Mouse (Mus musculus): ENCODE data around the gene Slc35e1. TPM values are rescaled to one million over a fixed set of nuclear protein-coding genes. Genes with fewer than 3 reads are reported as not detected.

Gene Slc35e1
- total and polyA plus RNA-seq, 3 experiments = 30.4 to 31.7 TPM; not detected in 1

GRCm38 (mm10) chr8:72474826-72475546 lies 17.4 kb downstream of the Slc35e1 start, which contains the start of gene Cherp:
Cherp (minus strand) TSS chr8:72475226.
- H3K36me3 ChIP-seq (ENCODE audit: control insufficient read depth in 1 of 2, insufficient read depth in 2 of 2, low read length in 2 of 2) = peaks cover 8 to 17% of the 10 kb centered on the region in 2 experiments
- TF ChIP-seq CTCF (IDR thresholded peaks at IDR 0.05 in 2 of 3, conservative IDR thresholded peaks at IDR 0.05 in 1 of 3; ENCODE audit: control insufficient read depth in 1 of 3, insufficient read depth in 1 of 3, low read depth in 2 of 3, low read length in 3 of 3, poor library complexity in 1 of 3, severe bottlenecking in 1 of 3) = no peak
- no peak for TF ChIP-seq ZC3H11A (IDR thresholded peaks at IDR 0.05; ENCODE audit: low read depth, low read length)
- TF ChIP-seq ZKSCAN1 (IDR thresholded peaks at IDR 0.05; ENCODE audit: low read depth, low read length) = no peak
- no peak for TF ChIP-seq USF2 (IDR thresholded peaks at IDR 0.05; ENCODE audit: borderline replicate concordance in 1 of 2, insufficient read depth in 1 of 2, low read depth in 1 of 2, low read length in 2 of 2)
- TF ChIP-seq POLR2AphosphoS2 (IDR thresholded peaks at IDR 0.05; ENCODE audit: low read length) = peak; percentile 84
- peak; percentile 94 for TF ChIP-seq ELF1 (IDR thresholded peaks at IDR 0.05; ENCODE audit: low read depth, low read length)
- no peak for TF ChIP-seq RAD21 (IDR thresholded peaks at IDR 0.05; ENCODE audit: low read depth, low read length)
- TF ChIP-seq GABPA (IDR thresholded peaks at IDR 0.05; ENCODE audit: low read depth, low read length) = no peak
- peak; percentile 45; the same call in 1 of the 2 replicates for TF ChIP-seq UBTF (IDR thresholded peaks at IDR 0.05; ENCODE audit: borderline replicate concordance, insufficient read depth, low read depth, low read length)
- TF ChIP-seq NRF1 (IDR thresholded peaks at IDR 0.05; ENCODE audit: insufficient read depth, low read depth, low read length, poor library complexity, severe bottlenecking) = peak; percentile 99; the same call in 1 of the 2 replicates
- no peak for TF ChIP-seq MYB (IDR thresholded peaks at IDR 0.05; ENCODE audit: low read depth, low read length)
- TF ChIP-seq TBP (IDR thresholded peaks at IDR 0.05; ENCODE audit: low read depth, low read length) = peak; percentile 85
- peak in 1 of 2 experiments; percentile 5; a peak in 1 of 4 replicates for TF ChIP-seq EP300 (IDR thresholded peaks at IDR 0.05; ENCODE audit: low read depth in 1 of 2, low read length in 2 of 2)
- TF ChIP-seq CHD1 (IDR thresholded peaks at IDR 0.05; ENCODE audit: low read depth, low read length) = no peak
- peak; percentile 95 for TF ChIP-seq HCFC1 (IDR thresholded peaks at IDR 0.05; ENCODE audit: low read depth, low read length)
- TF ChIP-seq TCF12 (IDR thresholded peaks at IDR 0.05; ENCODE audit: low read depth, low read length) = peak; percentile 72; the same call in 1 of the 2 replicates
- TF ChIP-seq USF1 (IDR thresholded peaks at IDR 0.05; ENCODE audit: low read depth, low read length) = no peak
- TF ChIP-seq CHD2 (IDR thresholded peaks at IDR 0.05; ENCODE audit: low read length) = no peak
- no peak for TF ChIP-seq SMC3 (IDR thresholded peaks at IDR 0.05; ENCODE audit: low read depth, low read length)
- peak; percentile 90 for TF ChIP-seq NELFE (IDR thresholded peaks at IDR 0.05; ENCODE audit: low read depth, low read length)
- TF ChIP-seq MAX (IDR thresholded peaks at IDR 0.05; ENCODE audit: low read length) = peak; percentile 91
- no peak for TF ChIP-seq POLR2AphosphoS5 (IDR thresholded peaks at IDR 0.05; ENCODE audit: borderline replicate concordance, low read depth, low read length)
- TF ChIP-seq BHLHE40 (IDR thresholded peaks at IDR 0.05; ENCODE audit: borderline replicate concordance, low read depth, low read length) = no peak
- peak; percentile 89 for TF ChIP-seq SIN3A (IDR thresholded peaks at IDR 0.05; ENCODE audit: low read length)
- no peak for TF ChIP-seq MAFK (IDR thresholded peaks at IDR 0.05; ENCODE audit: borderline replicate concordance, low read depth, low read length)
- TF ChIP-seq POLR2A (IDR thresholded peaks at IDR 0.05; ENCODE audit: control insufficient read depth in 1 of 2, insufficient read depth in 1 of 2, low read depth in 1 of 2, low read length in 2 of 2, poor library complexity in 1 of 2) = peak; percentile 55 to 98
- TF ChIP-seq MEF2A (IDR thresholded peaks at IDR 0.05; ENCODE audit: extremely low read depth, insufficient replicate concordance, low read depth, low read length, poor library complexity, severe bottlenecking) = no peak
- TF ChIP-seq ZNF384 (IDR thresholded peaks at IDR 0.05; ENCODE audit: low read depth, low read length) = no peak
- TF ChIP-seq ETS1 (IDR thresholded peaks at IDR 0.05; ENCODE audit: low read depth, low read length) = peak; percentile 18; the same call in 1 of the 2 replicates
- peak; percentile 83 for TF ChIP-seq MXI1 (IDR thresholded peaks at IDR 0.05; ENCODE audit: low read depth, low read length)
- TF ChIP-seq MAZ (IDR thresholded peaks at IDR 0.05; ENCODE audit: low read depth, low read length) = peak; percentile 63; the same call in 1 of the 2 replicates
- no peak for TF ChIP-seq GATA1 (IDR thresholded peaks at IDR 0.05; ENCODE audit: low read depth, low read length)
- TF ChIP-seq TAL1 (IDR thresholded peaks at IDR 0.05; ENCODE audit: low read length) = no peak
- TF ChIP-seq RCOR1 (IDR thresholded peaks at IDR 0.05; ENCODE audit: low read depth, low read length) = no peak
- peak; percentile 97 for TF ChIP-seq MYC (IDR thresholded peaks at IDR 0.05; ENCODE audit: low read depth, low read length)
- peak; percentile 77; the same call in 1 of the 2 replicates for TF ChIP-seq ZMIZ1 (IDR thresholded peaks at IDR 0.05; ENCODE audit: low read depth, low read length)

More at GRCm38 (mm10) chr8:72474826-72475546, 17.4 kb downstream of the Slc35e1 start, which contains the start of gene Cherp:
- H3K27ac ChIP-seq (ENCODE audit: control insufficient read depth, low read depth, low read length) = peak within 1 kb of the TSS; percentile 98
- no peaks in the 10 kb centered on the region for H3K9me3 ChIP-seq (replicated peaks; ENCODE audit: insufficient read depth, low read length)
- peak within 1 kb of the TSS; percentile 78 to 86 for H3K4me3 ChIP-seq (ENCODE audit: control insufficient read depth in 1 of 2, insufficient read depth in 1 of 2, low read depth in 2 of 2, low read length in 2 of 2)
- peak; percentile 99 for DNase-seq (ENCODE audit: low read depth, low spot score)
- peaks cover 0 to 12% of the 10 kb centered on the region in 2 experiments; a peak in 3 of 4 replicates for H3K4me1 ChIP-seq (ENCODE audit: control insufficient read depth in 1 of 2, insufficient read depth in 2 of 2, low read length in 2 of 2)
- peaks cover 40% of the 10 kb centered on the region for H3K79me2 ChIP-seq (ENCODE audit: control insufficient read depth, insufficient read depth, low read length, poor library complexity)
- peak within 1 kb of the TSS; percentile 91 for H3K9ac ChIP-seq (ENCODE audit: control insufficient read depth, low read depth, low read length, poor library complexity, severe bottlenecking)
- H3K27me3 ChIP-seq (ENCODE audit: control insufficient read depth in 1 of 2, insufficient read depth in 2 of 2, low read length in 2 of 2) = no peaks in the 10 kb centered on the region

Measured in MEL (cell line).